Mouse (Mus musculus): ENCODE results near the gene Ipo11.
A peak's percentile ranks its signal among the peaks of the same experiment; 100 is the strongest.

GRCm38 (mm10) chr13:106894284-106894683, 42.5 kb downstream of the Ipo11 start:
- TF ChIP-seq CTCF (IDR thresholded peaks at IDR 0.05; ENCODE audit: control insufficient read depth, insufficient read depth, low read length): peak; percentile 60
- TF ChIP-seq POLR2A (IDR thresholded peaks at IDR 0.05; ENCODE audit: borderline replicate concordance, control insufficient read depth, low read depth, low read length): no peak
